Mouse (Mus musculus) fat pad, adult 2 months (tissue): ENCODE measurements around the gene Nr3c2.

Source experiments
- DNase-seq: peaks from one replicate; pipeline ENCODE4 v3.0.0-alpha.2; 2011; ENCODE audit warnings: low read depth, low spot score; ENCODE audit errors: extremely low read depth

The Nr3c2 gene

DNA sequence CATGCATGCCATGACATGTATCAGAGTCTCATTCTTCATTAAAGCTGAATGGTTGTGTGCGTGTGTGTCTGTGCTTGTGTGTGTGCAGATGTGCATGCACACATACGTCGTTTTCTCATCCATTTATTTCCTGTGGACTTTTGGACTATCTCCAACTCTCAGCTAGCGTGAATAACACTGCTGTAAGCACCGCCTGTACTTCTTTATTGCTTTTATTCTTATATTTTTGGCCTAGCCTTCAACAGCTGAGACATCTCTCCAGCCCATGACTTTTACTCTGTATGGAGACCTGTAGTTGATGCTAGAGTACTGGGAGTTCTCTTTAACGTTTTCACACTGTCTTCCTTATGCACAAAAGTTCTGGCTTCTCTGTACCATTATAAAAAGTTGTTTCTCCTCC lies 332.6 kb downstream of the Nr3c2 start:
- no peak for DNase-seq

GRCm38 (mm10) chr8:77232411-77232810 lies 333.2 kb downstream of the Nr3c2 start:
- DNase-seq: no peak

DNA sequence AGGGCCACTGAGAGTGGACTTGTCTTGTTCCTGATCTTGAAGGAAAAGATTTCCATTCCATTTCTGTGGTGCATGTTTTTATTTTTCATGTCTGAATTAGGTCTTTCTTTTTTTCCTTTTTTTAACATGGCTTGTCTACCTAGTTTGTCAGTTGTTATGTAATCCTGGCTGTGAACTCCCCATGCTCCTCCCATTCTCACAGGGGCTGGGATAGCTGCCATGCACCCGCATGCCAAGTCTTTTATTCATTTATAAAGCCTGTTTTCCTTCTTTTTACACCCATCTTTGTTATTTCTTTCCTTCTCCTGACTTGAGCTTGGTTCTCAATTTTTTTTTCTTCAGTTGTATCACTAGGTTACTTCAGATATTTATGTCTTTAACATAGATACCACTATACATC lies 337.5 kb downstream of the Nr3c2 start:
- DNase-seq: no peak

- DNase-seq: no peak
These were observed 340.2 kb downstream of the Nr3c2 start for GRCm38 (mm10) chr8:77239462-77239861.

- no peak for DNase-seq
These were observed 342.1 kb downstream of the Nr3c2 start for GRCm38 (mm10) chr8:77241381-77241780.

DNA sequence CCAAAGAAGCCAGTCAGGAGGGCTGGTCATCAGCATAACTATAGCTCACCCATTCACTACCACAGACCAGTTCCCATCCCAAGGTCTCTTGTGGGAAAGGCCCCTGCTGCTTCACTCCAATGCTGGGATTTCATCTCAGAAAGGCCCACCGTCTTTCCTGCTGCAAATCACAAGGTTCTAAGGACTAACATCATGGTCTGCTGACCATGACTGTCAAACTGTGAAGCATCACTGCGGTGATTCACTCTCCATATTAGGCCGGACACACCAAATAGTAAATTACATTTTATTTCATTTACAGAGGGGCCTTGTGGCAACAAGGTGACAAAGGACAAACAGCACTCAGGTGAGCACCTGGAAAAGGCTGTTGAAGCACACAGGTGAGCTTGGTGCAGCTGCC lies 350.9 kb downstream of the Nr3c2 start:
- DNase-seq: no peak

- no peak for DNase-seq
These were observed 351.9 kb downstream of the Nr3c2 start for GRCm38 (mm10) chr8:77251134-77251533.

DNA sequence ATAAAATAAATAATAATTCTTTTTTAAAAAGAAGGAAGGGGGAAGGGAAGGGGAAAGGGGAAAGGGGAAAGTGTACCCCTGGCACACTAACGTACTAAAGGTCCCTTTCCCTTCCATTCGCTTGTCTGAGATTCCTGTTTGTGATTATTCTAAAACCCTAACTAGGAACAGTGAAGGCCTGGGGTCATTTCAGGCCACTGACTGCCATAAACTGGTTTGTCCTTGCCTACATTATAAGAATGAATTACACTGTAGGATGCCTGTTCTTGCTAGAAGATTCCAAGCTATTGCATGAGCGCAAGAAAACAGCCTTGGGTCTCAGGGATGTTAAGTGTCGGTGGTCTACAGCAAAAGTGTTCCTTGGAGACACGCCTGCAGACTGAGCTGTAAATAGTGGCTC lies 355.2 kb downstream of the Nr3c2 start:
- no peak for DNase-seq

DNA sequence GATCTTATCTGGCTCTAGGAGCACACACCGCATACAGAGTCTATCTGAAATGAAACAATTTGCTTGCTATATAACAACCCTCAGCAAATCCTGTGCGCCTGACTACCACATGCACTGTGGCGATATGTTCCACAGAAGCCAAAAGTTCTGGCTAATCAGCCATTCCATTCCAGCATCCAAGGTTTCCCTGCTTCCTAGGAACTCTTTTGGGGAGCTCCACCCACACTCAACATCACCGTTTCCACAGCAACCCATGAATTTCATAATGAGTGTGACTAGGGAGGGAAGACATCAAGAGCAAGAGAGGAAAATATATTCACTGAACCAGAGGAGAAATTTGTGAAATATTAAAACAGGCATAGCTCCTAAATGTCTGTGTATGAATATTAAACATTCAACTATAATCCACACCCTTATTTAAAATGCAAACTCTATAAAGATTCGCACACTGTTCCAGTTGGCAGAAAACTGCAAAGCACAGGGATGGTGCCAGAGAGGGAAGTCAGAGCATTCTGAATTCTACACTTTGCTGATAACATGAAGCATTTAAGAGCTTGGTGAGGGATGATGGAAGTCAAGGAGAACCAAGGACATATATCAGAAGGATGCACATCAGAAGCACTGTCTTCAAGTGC lies 357.3 kb downstream of the Nr3c2 start:
- DNase-seq: no peak

DNA sequence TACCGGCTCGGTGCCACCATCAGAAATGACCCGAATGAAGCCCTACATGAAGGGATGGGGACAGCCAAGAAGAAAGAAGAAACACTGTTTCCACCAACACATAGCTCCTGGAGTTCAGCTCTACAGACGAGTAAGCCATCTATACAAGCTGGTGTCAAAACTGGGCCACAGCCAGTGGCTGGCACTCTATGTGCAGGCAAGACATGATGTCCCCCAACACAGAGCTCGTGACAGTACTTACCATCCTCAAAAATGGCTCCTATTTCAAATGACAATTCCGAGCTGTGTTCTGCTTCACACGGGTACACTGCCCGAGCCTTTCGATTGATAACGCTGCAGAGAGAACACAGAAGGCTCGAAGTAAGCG lies 357.8 kb downstream of the Nr3c2 start:
- DNase-seq: no peak

DNA sequence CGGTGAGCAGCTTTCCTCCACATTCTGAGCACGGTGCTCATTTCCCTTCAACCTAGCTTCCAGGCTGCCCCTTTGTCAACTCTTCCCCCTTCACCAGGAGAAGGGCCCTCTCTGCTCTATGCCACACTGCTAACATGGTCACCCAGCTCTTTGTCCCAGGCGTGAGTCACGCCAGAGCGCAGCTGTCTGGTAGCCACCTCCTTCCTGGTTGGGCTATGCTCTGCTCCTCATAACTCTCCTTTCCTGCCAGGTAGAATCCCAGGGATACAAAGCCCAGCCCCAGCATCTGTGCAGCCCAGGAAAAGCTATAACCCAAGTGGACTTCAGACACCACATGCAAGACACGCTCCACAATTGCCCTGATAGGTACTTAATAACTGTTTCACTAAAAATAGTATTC lies 362.0 kb downstream of the Nr3c2 start:
- DNase-seq: no peak

DNA sequence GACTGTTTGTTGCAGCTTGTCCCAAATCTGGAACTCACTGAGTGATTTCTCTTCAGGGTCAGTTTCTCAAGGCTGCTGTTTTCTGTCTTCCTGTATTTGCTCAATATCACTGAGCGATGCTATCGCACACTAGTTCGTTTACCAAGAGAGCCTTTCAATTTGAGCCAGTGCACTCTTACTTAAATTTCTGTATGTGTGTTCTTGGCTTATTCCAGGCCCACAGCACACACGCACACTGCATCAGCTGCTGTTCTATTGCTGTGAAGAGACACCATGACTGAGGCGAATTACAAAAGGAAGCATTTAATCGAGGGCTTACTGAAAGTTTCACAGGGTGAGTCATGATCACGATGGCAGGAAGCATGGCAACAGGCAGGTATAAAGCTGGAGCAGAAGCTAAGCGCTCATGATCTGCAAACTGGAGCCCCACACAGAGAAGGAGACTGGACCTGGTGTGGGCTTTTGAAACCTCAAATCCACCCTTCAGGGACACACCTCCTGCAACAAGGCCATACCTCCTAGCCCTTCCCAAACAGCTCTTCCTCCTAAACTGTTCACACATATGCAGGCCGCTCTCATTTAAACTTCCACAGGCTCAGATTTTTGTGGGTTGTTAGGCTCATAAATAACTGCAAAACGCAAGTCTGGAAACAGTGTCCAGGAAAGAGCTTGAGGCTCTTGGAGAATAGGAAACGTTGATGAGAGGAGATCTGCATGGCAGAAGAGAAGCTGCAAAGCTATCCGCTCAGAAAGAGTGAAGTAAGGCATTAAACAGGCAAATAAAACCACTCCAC lies 363.2 kb downstream of the Nr3c2 start:
- DNase-seq: no peak

GRCm38 (mm10) chr8:77267941-77268405 lies 368.7 kb downstream of the Nr3c2 start:
- no peak for DNase-seq

GRCm38 (mm10) chr8:77272136-77272535 lies 372.9 kb downstream of the Nr3c2 start:
- no peak for DNase-seq

DNA sequence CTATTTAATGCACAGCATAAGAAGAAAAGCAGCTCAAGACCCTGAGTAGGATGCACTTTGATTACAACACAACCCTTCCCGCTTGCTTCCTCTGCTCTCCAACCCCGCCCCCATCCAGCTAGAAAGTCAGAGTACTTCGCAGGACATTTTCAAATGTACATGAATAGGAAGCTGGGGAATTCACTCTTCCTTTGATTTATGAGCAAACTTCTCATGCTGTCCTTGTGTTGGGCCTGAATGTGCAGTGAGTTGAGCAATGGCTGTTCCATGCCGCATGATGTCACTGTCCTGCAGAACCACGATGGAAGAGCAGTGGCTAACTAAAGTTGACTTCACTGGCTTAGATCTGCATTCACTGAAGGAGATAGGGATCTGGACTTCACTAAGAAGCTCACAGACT lies 376.3 kb downstream of the Nr3c2 start:
- no peak for DNase-seq

- DNase-seq: no peak
These were observed 377.6 kb downstream of the Nr3c2 start for GRCm38 (mm10) chr8:77276827-77277226.

- no peak for DNase-seq
These were observed 379.0 kb downstream of the Nr3c2 start for GRCm38 (mm10) chr8:77278246-77278645.

GRCm38 (mm10) chr8:77279977-77280376 lies 380.7 kb downstream of the Nr3c2 start:
- DNase-seq: peak; percentile 11

DNA sequence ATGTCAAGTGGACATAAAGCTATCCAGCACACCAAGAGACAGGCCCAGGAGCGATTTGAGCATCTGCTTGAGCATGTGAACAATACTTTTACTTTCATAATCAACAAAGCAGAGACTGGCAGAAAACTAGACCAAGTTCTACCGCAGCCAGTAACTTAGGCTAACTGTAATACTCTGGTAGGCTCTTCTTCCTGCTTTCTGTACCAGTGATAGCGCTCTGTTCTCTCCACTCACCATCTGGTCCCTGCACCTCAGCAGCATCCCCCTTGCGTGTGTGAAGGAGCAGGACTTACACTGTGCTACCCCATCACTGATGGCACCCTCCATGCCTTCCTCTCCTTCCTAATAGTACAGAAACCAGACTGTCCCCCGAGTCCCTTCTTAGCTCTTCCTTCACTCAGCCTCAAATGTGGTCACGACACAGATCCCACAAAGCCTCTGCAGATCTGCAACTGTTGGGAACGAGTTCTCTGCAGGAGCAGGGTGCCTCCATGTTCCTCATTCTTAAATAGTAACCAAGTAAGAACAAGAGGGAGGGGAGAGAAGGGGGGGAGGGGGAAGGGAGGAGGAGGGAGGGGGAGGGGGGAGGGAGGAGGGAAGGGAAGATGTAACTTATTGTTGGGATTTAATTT lies 383.5 kb downstream of the Nr3c2 start:
- no peak for DNase-seq

DNA sequence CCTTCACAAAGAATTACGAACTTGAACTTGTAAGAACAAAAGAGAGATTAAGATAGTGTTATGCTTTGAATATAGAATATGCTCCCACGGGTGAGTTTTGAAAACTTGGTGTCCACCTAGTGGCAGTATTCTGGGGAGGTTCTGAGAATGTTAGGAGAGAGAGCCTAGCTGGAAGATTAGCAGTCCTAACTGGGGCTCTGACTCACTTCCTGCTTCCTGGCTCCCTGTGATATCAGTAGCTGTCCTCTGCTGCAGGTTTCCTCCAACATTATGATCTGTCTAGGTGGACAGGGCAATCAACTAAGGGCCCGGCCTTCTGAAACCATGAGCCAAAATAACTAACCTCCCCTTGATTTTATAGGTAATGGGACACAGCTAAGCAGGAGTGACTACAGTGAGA lies 385.2 kb downstream of the Nr3c2 start:
- no peak for DNase-seq

- DNase-seq: no peak
These were observed 388.8 kb downstream of the Nr3c2 start for GRCm38 (mm10) chr8:77288065-77288464.

DNA sequence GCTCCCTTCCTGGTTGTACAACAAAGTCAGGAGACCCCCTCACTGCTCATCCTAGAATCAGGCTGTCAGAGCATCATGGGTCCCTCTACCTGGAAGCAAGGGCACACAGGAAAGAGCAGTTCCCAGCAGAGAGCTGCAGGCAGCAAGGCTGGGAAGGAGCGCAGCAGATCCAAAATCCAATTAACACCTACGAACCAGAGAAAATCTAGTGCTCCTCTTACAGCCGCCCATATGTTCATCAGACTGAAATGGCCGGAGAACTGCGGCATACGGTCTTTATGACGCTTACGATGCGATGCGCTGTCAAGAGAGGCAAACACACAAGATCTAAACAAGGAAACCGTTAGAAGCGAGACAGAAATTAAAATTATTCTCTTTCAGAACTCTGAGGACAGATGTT lies 389.2 kb downstream of the Nr3c2 start:
- no peak for DNase-seq
